Mouse (Mus musculus) kidney, embryonic 15.5 days (tissue): Measurements from ENCODE around the gene Actrt2. TPM values are rescaled to one million over a fixed set of nuclear protein-coding genes. Genes with fewer than 3 reads are reported as not detected.

Experiments
- ATAC-seq: fragments of 200-750 bp; cut with Nextera tagmentation; replicated peaks from 2 replicates; pipeline ENCODE4 v1.8.0; 2017; ENCODE audit warnings: moderate TSS enrichment; ENCODE audit not compliant: low FRiP score
- H3K27ac ChIP-seq: fragments of 300-500 bp; sonication (generic); 2 replicates; pipeline ENCODE4 v1.5.1; 2015; ENCODE audit warnings: mild to moderate bottlenecking, inconsistent platforms
- H3K27me3 ChIP-seq: fragments of 300-500 bp; sonication (generic); 2 replicates; pipeline ENCODE4 v1.6.1; 2015; ENCODE audit warnings: inconsistent platforms
- H3K36me3 ChIP-seq: fragments of 300-500 bp; sonication (generic); 2 replicates; pipeline ENCODE4 v1.6.1; 2015; ENCODE audit warnings: inconsistent platforms
- H3K4me1 ChIP-seq: fragments of 300-500 bp; sonication (generic); 2 replicates; pipeline ENCODE4 v1.6.1; 2015; ENCODE audit warnings: inconsistent platforms
- H3K4me2 ChIP-seq: fragments of 300-500 bp; sonication (generic); 2 replicates; pipeline ENCODE4 v1.6.1; 2015; ENCODE audit warnings: moderate library complexity, mild to moderate bottlenecking, inconsistent platforms
- H3K4me3 ChIP-seq: fragments of 300-500 bp; sonication (generic); replicated peaks from 2 replicates; pipeline ENCODE4 v1.5.1; 2015; ENCODE audit warnings: mild to moderate bottlenecking, inconsistent platforms
- H3K9ac ChIP-seq: fragments of 300-500 bp; sonication (generic); 2 replicates; pipeline ENCODE4 v1.6.1; 2015; ENCODE audit warnings: mild to moderate bottlenecking, inconsistent platforms
- H3K9me3 ChIP-seq: fragments of 300-500 bp; sonication (generic); replicated peaks from 2 replicates; pipeline ENCODE4 v1.6.1; 2016; ENCODE audit warnings: inconsistent platforms
- WGBS: fragments of 180-500 bp; shearing (Covaris S2); methylation state at CpG from one replicate; pipeline ENCODE4 v1.1.7; 2015; ENCODE audit warnings: mixed read lengths; 5-methylcytosine and 5-hydroxymethylcytosine counted together
- polyA plus RNA-seq: library from polyadenylated mRNA; unstranded; fragments of >200 nt; fragmentation: Nextera tagmentation; extraction: Ambion mirVana; gene quantifications from 2 replicates; pipeline ENCODE4 v1.2.1, GENCODE M21; 2015

Gene Actrt2
- polyA plus RNA-seq, 1 experiment from 2014 or later, result not detected

DNA sequence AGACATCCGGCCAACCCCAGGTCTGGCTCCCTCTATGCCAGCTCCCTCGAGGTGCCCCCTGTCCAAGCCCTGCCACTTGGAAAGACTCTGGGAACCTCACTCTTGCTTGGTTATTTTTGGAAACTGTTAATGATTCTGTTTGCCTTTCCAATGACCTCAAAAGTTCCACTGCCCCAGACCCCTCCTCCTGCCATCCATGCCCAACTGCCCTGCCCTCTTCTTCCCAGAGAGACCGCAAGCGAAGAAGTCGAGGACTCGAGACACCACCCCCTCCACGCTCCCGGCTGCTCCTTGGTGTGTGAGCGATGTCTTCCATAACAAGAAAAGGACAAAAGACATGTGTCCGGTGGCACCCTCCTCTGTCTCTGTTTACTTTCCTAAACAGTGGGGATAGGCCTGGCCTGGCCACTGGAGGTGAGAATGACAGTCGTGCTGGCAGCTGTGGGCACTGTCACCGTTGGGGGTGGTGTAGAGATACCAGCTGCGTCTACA, 33.3 kb upstream of the Actrt2 start:
- Histone ChIP-seq H3K4me3 (no peak overlapping the region), H3K27ac (no peak overlapping the region), H3K27me3 (peaks cover 28% of the 10 kb centered on the region), H3K4me2 (no peak overlapping the region), H3K9ac (no peak overlapping the region), H3K4me1 (peaks cover 18% of the 10 kb centered on the region; the same call in 1 of the 2 replicates), H3K36me3 (no peaks in the 10 kb centered on the region), H3K9me3 (no peaks in the 10 kb centered on the region)
- ATAC-seq, result no peak
- WGBS, result 86% methylated on average over 13 of the region's 13 CpGs

DNA sequence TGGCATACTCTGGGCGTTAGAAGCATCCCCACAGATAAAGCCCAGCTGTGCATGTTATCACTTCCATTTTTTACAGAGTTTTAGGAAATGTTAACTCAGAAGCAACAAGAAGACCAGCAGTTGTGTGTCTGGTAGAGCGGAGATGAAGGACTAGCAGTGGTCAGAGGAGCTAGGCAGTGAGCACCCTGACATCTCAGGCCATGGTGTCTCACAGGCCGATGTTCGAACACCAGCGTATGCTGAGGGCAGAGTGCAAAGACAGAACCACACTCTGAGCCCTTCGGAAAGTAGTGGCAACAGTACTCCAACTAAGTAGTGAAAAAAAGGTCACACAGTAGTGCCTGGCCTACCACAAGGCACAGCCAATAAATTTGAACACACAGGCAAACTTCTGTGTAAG, 32.8 kb upstream of the Actrt2 start:
- H3K36me3 ChIP-seq, result no peaks in the 10 kb centered on the region
- H3K9me3 ChIP-seq, result no peaks in the 10 kb centered on the region
- no peak for ATAC-seq
- WGBS, result 87% methylated on average over 6 of the region's 6 CpGs
- H3K4me1 ChIP-seq, result peaks cover 18% of the 10 kb centered on the region; the same call in 1 of the 2 replicates
- no peak overlapping the region for H3K27ac ChIP-seq
- H3K9ac ChIP-seq, result no peak overlapping the region
- H3K4me3 ChIP-seq, result no peak overlapping the region
- no peak overlapping the region for H3K4me2 ChIP-seq
- H3K27me3 ChIP-seq, result peaks cover 23% of the 10 kb centered on the region

DNA sequence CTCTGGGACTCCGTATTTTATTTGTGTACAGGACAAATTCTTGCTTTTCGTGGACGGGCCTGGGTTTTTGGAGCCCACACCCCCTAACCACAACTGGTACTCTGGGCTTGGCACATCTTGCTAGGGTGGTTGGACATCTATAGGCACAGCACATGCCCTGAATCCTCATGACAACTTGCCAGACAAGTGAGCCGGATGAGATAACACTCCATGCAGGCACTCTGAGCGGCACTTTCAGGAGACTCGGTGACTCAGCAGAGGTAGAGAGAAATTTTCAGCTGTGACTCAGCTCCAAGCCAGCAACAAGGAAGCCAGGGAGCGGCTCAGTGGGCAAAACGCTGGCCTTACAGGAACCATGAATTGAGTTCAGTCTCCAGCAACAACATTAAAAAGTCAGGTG, 31.6 kb upstream of the Actrt2 start:
- Histone ChIP-seq H3K27ac (no peak overlapping the region), H3K9me3 (no peaks in the 10 kb centered on the region), H3K27me3 (peaks cover 20% of the 10 kb centered on the region), H3K4me2 (no peak overlapping the region), H3K4me3 (no peak overlapping the region), H3K4me1 (peaks cover 18% of the 10 kb centered on the region; the same call in 1 of the 2 replicates), H3K36me3 (no peaks in the 10 kb centered on the region), H3K9ac (no peak overlapping the region)
- 82% methylated on average over 8 of the region's 8 CpGs for WGBS
- no peak for ATAC-seq

DNA sequence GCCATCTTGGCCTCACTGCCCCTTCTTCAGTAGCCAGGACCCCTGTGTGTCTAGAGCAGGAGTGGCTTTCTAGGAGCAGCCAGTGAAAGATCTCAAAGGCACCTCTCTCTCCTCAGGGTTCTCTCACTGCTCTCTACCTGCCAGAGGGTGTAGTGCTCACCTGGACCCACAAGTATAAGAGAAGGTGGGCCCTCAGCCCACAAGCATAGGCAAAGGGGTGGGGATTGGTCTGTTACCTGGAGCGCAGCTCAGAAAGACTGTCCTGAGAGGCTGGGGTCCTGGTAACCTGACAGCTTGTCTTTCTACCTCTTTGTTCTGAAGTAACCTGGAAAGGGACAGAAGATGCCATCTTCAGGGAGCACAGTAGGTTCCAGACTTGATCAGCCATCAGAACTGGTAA, 31.0 kb upstream of the Actrt2 start:
- WGBS, result 100% methylated on average over 1 of the region's 1 CpGs

DNA sequence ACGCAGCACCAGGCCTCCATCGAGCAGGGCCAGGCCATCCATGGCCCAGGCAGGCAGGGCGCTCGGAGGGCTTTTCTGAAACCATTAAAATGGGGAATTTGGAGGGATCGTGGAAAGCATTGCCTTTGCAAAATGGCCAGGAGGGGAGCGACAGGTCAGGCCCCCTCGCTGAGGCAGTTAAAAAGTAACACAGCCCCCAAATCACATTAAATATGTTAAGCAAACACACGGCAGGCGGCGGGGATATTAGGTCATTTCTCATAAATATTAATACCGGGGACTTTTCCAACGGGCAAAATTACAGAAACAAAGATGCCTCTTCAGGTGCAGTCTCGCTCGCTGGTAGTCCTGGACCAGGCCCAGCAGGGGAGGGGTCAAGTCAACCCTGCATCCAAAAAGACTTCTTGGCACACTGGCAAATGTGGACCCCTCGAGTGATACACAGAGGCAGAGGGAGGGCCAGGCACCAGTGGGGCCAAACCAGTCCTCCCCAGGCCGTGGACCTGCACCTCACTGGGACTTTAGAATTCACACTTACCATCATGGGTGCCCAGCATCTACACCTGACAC, 30.4 kb upstream of the Actrt2 start:
- H3K4me3 ChIP-seq, result no peak overlapping the region
- H3K27ac ChIP-seq, result no peak overlapping the region
- ATAC-seq, result no peak
- H3K36me3 ChIP-seq, result no peaks in the 10 kb centered on the region
- no peak overlapping the region for H3K4me2 ChIP-seq
- no peaks in the 10 kb centered on the region for H3K9me3 ChIP-seq
- WGBS, result 70% methylated on average over 16 of the region's 16 CpGs
- peaks cover 9% of the 10 kb centered on the region; the same call in 1 of the 2 replicates for H3K4me1 ChIP-seq
- peaks cover 30% of the 10 kb centered on the region for H3K27me3 ChIP-seq
- no peak overlapping the region for H3K9ac ChIP-seq

More for the DNA sequence above, 31.0 kb upstream of the Actrt2 start:
- no peak for ATAC-seq
- Histone ChIP-seq H3K4me3 (no peak overlapping the region), H3K4me2 (no peak overlapping the region), H3K27ac (no peak overlapping the region), H3K9ac (no peak overlapping the region), H3K9me3 (no peaks in the 10 kb centered on the region), H3K36me3 (no peaks in the 10 kb centered on the region), H3K27me3 (peaks cover 26% of the 10 kb centered on the region), H3K4me1 (peaks cover 13% of the 10 kb centered on the region; the same call in 1 of the 2 replicates)

DNA sequence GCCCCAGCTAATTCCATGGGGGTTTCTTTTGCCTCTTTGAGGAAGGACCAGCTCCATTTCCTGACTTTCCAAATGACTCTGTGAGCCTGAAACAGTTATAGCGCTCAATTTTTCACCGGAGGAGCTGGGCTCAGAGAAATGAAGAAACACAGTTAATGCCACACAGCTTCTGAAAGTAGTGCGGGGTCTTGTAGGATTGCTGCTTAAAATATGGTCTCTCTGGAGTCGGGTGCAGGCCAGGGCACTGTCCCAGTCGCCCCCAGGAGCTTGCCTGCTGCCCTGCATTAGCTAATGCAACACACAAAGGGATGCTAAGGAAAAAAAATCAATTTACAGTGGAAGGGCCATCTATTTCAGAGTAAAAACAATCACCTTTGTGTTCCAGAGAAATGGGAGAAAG, 29.8 kb upstream of the Actrt2 start:
- 81% methylated on average over 5 of the region's 5 CpGs for WGBS
- Histone ChIP-seq H3K4me3 (no peak overlapping the region), H3K4me2 (no peak overlapping the region), H3K4me1 (peaks cover 9% of the 10 kb centered on the region; the same call in 1 of the 2 replicates), H3K36me3 (no peaks in the 10 kb centered on the region), H3K9ac (no peak overlapping the region), H3K27me3 (peaks cover 30% of the 10 kb centered on the region), H3K27ac (no peak overlapping the region), H3K9me3 (no peaks in the 10 kb centered on the region)
- no peak for ATAC-seq

DNA sequence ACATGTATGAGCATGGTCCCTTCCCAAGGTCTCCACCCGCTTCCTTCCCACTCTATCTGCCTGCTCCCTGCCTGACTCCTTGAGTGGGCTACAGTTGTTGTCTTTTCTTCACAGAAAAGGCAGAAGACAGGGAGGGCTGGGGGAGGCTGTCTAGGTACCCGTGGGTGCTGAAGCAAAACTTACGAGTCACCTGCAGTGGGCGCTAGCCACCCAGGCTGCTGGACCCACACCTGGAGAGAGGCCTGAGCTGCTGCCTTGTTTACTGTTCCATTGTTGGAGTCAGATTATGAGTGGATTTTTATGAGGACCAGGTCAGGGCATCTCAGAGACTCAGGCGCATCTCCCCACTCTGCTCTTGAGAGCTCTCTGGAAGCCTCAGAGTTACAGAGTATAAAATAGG, 28.9 kb upstream of the Actrt2 start:
- Histone ChIP-seq H3K36me3 (no peaks in the 10 kb centered on the region), H3K27me3 (peaks cover 30% of the 10 kb centered on the region), H3K4me2 (no peak overlapping the region), H3K4me1 (peaks cover 6% of the 10 kb centered on the region; the same call in 1 of the 2 replicates), H3K27ac (no peak overlapping the region), H3K4me3 (no peak overlapping the region), H3K9me3 (no peaks in the 10 kb centered on the region), H3K9ac (no peak overlapping the region)
- WGBS, result 61% methylated on average over 5 of the region's 5 CpGs
- ATAC-seq, result no peak

DNA sequence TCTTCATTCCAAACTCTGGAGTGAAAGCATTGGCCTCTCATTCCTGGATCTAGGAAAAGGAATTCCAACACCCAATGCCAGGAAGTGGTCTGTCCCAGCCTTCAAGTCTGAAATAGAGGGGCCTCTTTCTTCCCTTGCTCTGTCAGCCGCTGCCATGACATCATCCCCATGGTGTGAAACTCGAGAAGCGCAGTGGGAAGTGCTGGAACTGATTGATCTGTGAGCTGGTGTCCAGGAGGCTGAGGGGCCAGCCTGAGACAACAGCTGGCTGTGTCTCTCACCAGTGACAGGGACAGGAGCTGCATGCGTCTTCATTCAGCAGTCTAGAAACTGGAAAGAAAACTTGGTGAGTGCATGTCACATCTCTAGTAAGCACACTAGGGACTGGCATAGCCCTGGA, 28.5 kb upstream of the Actrt2 start:
- no peaks in the 10 kb centered on the region for H3K36me3 ChIP-seq
- H3K4me2 ChIP-seq, result no peak overlapping the region
- WGBS, result 8% methylated on average over 4 of the region's 4 CpGs
- H3K27me3 ChIP-seq, result peaks cover 30% of the 10 kb centered on the region
- no peak for ATAC-seq
- no peak overlapping the region for H3K4me3 ChIP-seq
- peaks cover 6% of the 10 kb centered on the region; the same call in 1 of the 2 replicates for H3K4me1 ChIP-seq
- no peaks in the 10 kb centered on the region for H3K9me3 ChIP-seq
- no peak overlapping the region for H3K9ac ChIP-seq
- no peak overlapping the region for H3K27ac ChIP-seq

DNA sequence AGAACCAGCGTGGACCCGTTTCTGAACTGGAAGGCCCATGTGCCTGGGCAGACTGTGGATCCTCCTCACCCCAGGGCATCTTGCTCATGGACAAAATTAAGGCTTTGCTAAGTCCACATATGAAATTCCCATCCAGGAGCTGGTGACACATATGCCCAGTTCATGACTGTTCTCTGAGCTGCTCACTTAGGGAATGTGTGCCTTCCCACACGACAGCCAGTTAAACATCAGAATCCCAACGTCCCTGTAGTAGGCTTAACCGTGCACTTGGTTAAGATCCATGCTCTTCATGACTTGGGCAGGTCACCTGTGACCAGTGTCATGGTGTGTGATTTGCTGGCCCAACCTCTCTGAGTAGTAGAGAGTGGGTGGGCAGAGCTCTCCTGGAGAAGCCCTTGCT, 26.7 kb upstream of the Actrt2 start:
- Histone ChIP-seq H3K9me3 (no peaks in the 10 kb centered on the region), H3K9ac (no peak overlapping the region), H3K4me2 (no peak overlapping the region), H3K4me3 (no peak overlapping the region), H3K36me3 (no peaks in the 10 kb centered on the region), H3K4me1 (peaks cover 6% of the 10 kb centered on the region; the same call in 1 of the 2 replicates), H3K27me3 (peaks cover 38% of the 10 kb centered on the region), H3K27ac (no peak overlapping the region)
- ATAC-seq, result no peak
- 88% methylated on average over 5 of the region's 5 CpGs for WGBS

DNA sequence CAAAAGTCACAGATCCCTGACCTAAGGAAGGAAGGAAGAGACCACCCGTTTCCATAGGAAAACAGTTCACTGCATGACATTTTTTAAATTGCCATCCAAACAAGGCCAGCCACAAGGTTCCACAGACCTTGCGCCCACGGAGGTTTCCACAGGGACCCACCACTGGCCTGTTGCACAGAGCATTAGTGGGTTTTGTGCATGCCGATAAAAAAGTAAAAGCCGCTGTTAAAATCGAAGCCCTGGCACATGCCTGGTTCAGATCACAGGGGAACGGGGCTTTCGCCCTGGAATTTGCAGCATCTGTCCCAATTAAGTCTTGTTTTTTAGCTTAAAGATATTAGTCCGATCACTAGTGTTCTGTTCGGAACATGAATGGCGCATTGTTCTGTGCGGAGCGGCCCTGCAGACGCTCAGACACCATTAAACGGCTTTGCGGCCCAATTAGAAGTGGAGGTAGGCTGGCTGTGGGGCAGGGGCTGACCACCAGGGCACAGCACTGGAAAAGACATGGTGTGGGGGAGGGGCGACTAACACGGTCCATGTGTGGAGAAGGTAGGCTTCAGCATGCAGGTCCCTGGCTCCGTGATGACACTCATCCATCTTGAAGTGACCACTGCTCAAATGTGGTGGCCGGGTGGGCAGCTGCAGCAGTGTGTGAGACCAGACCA, 25.8 kb upstream of the Actrt2 start:
- WGBS, result 65% methylated on average over 20 of the region's 20 CpGs
- no peak for ATAC-seq

DNA sequence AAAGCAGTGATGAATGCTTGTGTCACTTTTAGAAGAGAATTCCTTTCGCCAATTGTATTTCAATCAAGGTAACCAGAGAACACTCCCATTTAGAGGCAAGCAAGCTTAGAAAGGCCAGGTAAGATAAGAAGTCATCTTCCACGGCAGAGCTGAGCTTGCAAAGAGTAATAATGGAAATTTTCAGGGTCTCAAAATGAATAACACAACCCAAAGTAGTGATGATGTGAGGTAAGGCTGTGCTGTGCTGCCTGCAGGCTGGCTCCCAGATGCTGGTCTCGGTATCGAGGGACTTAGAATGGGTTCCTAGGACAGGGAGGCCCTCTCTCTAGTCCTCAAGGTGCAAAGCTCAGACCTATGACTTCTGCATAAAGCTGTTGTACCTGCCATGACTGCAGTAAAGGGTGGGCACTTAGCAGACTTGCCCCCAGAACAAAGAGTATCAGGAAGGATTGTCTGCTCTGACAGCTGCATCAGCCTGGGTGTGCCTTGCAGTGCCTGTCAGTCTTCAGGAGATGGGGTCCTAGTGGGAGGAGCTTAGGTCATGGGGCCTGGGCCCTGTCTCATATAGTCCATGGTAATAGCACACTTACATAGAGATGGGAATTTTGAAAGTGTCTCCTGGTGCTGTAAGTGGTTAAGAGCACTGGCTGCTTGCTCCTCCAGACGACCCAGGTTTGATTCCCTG, 15.5 kb upstream of the Actrt2 start:
- H3K36me3 ChIP-seq, result no peaks in the 10 kb centered on the region
- H3K27ac ChIP-seq, result no peak overlapping the region
- 0 out of 2 replicates have a peak, but pooled peaks cover 5% of the 10 kb centered on the region for H3K4me1 ChIP-seq
- ATAC-seq, result no peak
- H3K9ac ChIP-seq, result no peak overlapping the region
- no peaks in the 10 kb centered on the region for H3K9me3 ChIP-seq
- H3K4me3 ChIP-seq, result no peak overlapping the region
- H3K27me3 ChIP-seq, result peaks cover 62% of the 10 kb centered on the region
- WGBS, result 80% methylated on average over 5 of the region's 5 CpGs
- H3K4me2 ChIP-seq, result no peak overlapping the region

More for the DNA sequence above, 25.8 kb upstream of the Actrt2 start:
- H3K4me1 ChIP-seq, result peaks cover 6% of the 10 kb centered on the region; the same call in 1 of the 2 replicates
- peaks cover 36% of the 10 kb centered on the region for H3K27me3 ChIP-seq
- no peak overlapping the region for H3K4me3 ChIP-seq
- H3K9ac ChIP-seq, result no peak overlapping the region
- no peak overlapping the region for H3K27ac ChIP-seq
- no peaks in the 10 kb centered on the region for H3K36me3 ChIP-seq
- no peak overlapping the region for H3K4me2 ChIP-seq
- H3K9me3 ChIP-seq, result no peaks in the 10 kb centered on the region

DNA sequence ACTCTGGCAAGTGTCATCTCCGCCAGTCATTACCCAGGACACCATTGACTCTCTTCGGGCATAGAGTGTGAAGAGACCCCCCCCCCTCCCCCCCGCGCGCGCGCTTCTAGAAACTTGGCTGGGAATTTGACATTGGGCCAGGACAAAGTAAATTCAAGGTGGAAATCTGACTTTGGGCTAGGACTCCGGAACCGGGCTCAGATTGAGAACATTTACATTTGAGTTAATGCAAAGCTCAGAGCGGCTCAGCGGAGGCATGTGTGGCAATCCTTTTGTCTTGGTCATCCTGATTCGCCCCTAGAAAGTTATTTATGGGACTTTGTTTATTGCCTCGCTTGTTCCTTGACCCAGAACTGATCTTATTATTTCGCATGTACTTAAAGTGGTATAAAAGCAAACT, 14.6 kb upstream of the Actrt2 start:
- Histone ChIP-seq H3K4me1 (0 out of 2 replicates have a peak, but pooled peaks cover 5% of the 10 kb centered on the region), H3K9ac (no peak overlapping the region)
- no peak for ATAC-seq

More for the DNA sequence above, 14.6 kb upstream of the Actrt2 start:
- Histone ChIP-seq H3K9me3 (no peaks in the 10 kb centered on the region), H3K27me3 (peaks cover 64% of the 10 kb centered on the region), H3K4me3 (no peak overlapping the region), H3K27ac (no peak overlapping the region), H3K4me2 (no peak overlapping the region), H3K36me3 (no peaks in the 10 kb centered on the region)
- 31% methylated on average over 14 of the region's 14 CpGs for WGBS
